Mouse (Mus musculus) lung, postnatal 10 days (tissue): ENCODE data around the gene Cda.
"Not testable (repeated sequence)": the region's sequence is repeated elsewhere in the genome, so short reads cannot be mapped to it uniquely, and the experiment has no call there.

Source experiments
- DNase-seq: peaks from one replicate; pipeline ENCODE4 v3.0.0; 2021

The Cda gene

DNA sequence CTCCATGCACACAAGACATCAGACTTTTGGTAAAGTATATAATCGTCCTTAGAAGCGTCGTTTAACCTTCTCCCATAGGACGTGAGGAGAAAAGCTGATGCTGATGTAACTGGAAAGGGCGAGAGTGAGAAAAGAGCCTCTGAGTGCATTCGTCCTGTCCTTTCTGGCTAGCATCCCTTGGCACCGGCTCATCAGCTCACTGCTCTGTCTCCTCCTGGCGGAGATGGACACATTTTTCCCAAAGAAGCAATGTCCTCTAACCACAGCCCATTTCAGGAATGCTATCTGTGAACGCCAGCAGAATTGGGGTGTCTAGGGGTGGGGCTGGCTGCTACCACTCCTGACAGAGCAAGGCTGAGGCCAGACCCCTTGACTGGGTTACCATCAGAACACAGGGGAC lies 36.1 kb downstream of the Cda start:
- DNase-seq: peak; percentile 66

DNA sequence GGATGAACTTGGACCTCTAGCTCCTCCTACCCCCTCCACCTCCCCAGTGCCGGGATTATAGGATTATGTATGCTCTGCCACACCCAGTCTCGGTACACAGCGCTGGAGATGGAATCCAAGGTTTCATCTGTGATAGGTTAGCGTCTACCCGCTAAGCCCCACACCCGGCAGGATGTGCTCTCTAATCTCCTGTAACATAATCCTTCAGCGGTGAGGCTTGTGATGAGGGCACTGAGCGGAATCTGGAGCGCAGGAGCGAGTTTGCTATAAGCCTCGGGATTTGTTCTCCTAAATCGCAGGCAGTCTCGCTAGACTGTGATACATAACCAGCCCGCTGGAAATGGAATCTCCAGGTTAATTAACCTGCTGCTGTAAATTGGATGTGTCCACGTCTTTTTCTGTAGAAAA lies 37.5 kb downstream of the Cda start:
- DNase-seq: no peak

DNA sequence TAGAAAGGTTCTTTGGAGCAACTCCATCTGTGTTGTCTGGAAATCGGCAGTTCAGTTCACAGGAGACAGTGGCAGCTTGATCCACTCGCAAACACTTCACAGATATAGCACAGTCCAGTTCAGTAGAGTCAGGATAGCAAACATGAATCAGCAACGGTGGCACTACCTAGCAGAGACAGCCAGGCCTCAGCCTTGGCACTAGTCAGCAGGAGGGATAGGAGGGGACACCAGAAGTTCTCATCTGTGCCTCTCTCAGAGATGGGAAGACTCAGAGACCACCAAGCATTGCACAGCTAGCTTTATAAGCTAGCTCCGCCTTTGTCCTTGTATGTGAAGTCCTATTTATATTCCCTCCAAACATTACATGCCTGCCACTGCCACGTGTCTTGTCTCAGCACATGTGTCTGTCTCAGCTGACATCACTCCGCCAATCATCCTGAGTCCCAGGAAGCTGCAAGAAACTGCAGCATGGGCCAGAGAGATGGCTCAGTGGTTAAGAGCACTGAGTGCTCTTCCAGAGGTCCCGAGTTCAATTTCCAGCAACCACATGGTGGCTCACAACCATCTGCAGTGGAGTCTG lies 39.8 kb downstream of the Cda start:
- no peak for DNase-seq

DNA sequence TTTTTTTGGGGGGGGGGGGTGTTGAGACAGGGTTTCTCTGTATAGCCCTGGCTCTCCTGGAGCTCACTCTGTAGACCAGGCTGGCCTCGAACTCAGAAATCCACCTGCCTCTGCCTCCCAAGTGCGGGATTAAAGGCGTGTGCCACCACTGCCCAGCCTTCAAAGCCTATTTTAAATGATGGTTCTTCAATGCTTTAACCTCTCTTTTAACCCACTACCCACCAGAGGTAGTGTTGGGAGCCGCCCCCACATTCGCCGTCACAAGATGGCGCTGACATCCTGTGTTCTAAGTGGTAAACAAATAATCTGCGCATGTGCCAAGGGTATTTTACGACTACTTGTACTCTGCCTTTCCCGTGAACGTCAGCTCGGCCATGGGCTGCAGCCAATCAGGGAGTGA lies 40.6 kb downstream of the Cda start:
- DNase-seq: not testable (repeated sequence)

DNA sequence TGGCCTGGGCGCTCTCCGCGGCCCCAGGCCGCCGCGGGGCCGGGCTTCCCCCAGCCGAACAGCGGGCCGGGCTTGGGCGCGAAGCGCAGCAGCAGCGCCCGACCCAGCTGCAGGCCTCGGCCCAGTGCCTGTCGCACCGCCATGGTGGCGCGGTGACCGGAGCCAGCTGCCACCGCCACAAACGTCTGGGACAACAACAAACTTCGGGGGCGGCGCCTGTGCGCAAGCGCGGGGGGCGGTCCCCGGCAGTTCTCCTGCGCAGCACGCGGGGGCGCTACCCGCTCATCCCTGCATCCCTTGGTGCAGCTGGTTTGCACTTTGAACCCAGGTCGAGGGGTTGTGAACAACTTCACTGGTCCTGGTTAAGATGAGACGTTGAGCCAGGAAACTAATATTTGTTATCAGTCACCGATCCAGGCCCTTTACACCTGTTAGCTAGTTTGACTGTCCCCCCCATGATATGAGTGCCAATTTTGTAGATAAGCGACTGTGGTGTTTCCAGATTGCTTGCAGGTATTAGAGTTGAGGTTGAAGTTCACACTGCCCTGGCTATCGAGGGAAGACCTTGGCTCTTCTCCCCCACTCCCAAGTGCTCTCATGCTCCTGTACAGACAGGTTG lies 41.6 kb downstream of the Cda start, which contains the start of gene Pink1:
TSS of gene Pink1 (minus strand) at position 231 of the 619 bp plus-strand sequence.
- peak; percentile 96 for DNase-seq

DNA sequence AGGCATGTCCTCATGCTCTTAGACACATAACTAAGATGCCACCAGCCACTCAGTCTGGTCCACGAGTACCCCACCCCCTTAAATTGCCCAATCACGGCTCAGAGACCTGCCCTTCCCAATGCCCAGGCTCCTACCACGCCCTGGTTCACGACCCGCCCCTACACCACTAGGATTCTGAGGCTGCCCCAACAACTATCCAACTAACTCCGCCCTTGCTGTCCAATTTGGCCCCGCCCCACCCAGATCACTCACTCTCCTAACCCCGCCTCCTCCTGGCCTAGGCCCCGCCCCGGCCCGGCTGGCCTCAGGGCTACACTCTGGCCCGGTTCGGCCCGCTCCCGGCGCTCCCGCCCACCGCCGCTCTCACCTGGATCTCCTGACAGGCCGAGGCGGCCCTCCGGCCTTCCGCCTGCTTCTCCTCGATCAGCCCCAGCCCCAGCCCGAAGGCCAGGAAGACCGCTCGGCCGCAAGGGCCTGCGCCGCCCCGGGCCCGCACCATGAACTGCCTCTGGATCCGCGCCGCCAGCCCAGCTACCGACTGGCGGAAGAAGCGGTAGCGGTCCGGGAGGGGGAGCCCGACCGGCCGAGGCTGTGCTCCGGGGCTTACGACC lies 42.2 kb downstream of the Cda start:
- DNase-seq: peak; percentile 99

DNA sequence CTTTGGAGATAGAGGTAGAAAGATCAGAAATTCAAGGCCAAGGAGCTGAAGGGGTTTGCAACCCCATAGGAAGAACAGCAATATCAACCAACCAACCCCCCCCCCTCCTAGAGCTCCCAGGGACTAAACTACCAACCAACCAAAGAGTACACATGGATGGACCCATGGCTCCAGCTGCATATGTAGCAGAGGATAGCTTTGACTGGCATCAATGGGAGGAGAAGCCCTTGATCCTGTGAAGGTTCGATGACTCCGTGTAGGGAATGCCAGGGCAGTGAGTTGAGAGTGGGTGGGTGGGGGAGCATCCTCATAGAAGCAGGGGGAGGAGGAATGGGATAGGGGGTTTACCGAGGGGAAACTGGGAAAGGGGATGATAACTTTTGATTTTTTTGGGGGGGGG lies 43.3 kb downstream of the Cda start:
- no peak for DNase-seq

DNA sequence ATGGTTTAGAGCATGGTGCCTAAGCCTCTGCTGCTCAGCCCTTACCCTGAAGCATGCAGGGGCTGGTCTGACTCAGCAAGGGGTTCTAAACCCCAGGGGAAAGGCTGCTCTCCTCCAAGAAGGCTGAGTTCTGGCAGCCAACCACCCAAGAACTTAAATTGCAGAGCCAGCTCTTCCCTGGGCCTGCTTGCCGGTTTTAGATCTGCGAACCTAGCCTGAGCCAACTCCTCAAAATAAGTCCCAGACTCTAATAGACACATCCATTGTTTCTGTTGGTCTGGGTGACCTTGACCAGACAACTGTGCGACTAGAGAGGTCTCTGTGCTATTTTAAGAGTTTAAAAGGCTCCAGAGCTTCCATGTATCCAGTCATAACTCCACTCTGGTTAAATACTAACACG lies 44.0 kb downstream of the Cda start:
- DNase-seq: no peak

DNA sequence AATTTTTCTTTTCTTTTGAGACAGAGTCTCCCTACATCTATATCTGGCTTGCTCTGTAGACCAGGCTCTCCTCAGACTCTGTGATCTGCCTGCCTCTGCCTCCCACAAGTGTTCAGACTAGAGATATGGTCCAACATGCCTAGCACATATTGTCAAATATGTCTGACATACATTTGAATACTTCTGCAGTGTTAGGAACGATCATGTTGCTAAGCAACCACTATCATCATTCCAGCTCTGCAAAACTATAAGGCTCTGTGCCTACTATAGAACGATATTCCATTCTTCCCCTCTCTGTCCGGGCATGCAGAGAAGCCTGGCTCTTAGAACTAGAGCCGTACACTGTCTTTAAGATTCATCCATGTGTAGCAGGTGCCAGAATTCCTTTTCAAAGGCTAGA lies 45.1 kb downstream of the Cda start:
- no peak for DNase-seq

DNA sequence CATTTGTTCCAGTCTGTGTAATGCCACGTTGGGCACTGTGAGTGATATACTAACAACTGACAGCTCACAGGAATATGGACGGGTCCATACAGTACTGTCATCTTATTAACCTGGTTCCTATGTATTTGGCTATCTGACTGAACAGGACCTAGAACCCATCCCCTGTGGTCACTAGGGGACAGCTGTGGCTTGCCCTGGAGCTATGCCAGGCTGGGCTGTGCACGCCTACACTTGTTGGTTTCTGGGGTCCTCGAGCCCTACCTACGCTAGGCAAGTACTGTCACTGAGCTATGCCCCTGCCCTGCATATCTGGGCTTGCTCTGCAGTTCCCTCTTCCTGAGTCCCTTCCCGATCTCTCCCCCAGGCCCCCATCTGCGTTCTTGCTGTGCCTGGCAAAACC lies 46.3 kb downstream of the Cda start:
- no peak for DNase-seq

DNA sequence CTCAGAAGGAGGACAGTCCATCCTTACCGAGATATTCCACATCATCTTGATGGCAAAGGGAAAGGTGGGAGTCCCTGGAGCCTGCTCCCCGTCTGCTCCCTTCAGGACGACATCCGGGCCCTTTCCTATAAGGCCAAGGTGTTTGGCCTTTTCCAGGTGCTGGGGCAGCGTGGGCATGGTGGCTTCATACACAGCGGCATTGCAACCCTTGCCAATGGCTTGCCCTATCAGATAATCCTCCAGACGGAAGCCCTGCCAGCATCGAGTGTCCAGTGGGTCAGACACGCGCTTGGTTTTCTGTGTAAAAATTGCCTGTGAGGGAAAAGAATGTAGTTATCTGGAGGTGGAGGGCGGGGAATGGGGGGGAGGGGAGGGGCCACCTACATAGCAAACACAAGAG lies 47.1 kb downstream of the Cda start:
- no peak for DNase-seq

DNA sequence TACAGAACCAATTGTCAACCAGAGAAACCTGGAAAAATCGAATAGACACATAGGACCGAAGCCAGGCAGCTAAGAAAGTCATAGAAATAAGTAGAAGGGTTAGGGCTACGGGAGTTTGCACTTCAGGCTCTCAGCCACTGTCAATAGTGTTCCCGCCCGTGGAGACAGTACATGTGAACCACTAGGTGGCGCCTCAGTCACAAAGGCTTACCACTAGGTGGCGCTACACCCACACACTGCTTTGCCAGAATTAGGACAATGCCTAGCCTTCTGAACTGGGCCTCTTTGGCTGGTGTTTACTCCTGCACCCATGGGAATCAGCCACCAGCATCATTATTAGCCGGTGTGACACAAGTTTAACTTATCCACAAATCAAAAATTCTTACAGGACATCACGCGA lies 48.3 kb downstream of the Cda start:
- peak; percentile 92 for DNase-seq

DNA sequence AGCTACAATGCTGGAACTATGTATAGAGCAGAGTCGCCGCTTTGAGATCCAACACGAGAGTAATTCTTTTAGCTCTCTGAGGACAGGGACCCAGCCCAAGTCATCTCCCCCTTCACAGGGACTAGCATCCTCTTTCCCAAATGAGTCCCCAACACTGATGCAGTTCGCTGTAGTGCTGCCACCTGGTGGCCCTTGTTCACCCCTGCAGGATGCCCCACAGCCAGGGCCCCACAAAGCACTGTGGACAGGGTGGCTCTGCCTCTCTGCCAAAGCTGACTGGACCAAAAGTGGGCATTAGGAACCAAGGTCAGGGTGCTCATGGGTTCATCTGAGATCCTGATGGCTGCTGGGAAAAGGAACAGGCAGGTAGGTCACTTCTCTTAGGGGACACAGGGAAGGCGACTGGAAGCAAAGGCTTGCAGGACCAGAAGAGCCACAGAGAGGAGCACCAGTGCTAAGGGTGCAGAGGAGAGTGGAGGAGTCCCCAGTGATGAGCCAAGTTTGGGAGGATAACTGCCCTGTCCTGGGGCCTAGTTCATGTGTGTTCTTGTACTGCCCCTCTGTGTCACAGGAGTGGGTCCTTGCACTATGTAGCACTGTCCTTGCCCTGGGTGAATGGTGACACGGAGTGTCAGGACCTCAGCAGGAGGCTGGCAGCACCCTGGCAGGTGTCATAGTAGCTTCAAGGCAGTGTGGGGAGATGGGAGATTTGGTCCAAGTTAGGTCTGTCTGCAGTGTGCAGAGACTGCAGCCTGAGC lies 49.1 kb downstream of the Cda start:
- peak; percentile 72 for DNase-seq

DNA sequence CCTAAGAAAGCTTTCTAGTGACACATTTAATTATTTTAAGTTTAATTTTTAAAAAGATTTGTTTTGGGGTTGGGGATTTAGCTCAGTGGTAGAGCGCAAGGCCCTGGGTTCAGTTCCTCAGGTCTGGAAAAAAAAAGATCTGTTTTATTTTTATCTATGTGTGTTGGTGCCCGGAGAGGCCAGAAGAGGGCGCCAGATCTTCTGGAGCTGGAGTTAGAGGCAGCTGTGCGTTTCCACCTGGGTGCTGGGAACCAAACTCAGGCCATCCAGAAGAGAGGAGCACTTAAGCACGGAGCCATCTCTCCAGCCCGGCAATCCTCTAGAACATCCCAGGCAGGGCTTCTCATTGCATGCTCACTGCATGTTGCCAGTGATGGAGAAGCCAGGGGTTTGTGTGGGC lies 51.4 kb downstream of the Cda start:
- no peak for DNase-seq

DNA sequence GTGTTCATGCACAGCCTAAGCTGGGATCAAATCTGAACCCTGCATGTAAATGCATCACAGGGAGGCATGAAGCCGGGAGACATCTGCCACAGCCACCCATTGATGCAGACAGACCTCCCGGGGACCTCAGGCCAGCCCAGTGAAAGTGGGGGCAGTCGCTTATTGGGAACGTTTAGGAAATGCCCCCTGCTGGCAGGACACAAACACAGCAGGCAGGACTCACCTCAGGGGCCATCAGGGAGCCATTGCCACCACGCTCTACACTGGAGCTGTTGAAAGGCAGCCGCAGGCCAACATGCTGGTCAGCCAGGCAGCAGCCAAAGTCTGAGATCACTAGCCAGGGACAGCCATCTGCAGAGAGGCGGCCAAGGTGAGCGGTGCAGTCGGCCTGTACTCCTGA lies 52.0 kb downstream of the Cda start:
- peak; percentile 45 for DNase-seq

DNA sequence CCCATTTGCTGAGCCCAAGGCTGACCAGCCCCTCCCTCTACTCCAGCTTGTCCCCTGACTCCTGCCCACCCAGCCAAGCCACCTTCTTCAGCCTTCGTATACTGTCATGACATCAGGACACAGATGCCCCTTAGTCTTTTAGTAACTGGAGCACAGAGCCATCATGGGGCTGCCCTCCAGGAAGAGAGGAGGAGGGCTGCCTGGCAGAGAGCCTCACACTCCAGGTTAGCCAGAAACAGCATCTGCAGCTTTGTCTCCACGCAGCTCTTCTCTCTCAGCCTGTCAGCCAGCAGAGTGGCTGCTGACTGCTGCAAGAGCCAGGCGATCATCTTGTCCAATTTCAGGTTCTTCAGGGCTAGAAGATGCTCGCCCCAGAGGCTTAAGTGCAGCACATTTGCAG lies 54.0 kb downstream of the Cda start:
- no peak for DNase-seq

DNA sequence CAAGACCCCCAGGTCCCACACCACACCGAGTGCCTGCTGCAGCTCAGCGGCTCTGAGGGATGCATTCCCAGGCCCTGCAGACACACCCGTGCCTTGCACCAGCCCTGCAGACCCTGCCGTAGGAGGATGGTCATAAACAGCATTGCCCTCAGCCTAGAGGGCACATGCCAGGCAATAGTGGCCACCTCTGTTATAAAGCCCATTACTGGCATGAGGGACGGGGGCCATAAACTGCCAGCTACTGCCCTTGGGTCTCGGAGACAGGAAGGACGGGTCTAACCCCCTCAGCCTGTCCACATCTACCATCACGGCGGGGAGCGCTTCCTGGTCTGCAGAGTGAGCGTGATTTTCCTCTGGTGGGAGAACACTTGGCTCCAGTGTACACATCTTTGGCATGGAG lies 54.8 kb downstream of the Cda start:
- no peak for DNase-seq

DNA sequence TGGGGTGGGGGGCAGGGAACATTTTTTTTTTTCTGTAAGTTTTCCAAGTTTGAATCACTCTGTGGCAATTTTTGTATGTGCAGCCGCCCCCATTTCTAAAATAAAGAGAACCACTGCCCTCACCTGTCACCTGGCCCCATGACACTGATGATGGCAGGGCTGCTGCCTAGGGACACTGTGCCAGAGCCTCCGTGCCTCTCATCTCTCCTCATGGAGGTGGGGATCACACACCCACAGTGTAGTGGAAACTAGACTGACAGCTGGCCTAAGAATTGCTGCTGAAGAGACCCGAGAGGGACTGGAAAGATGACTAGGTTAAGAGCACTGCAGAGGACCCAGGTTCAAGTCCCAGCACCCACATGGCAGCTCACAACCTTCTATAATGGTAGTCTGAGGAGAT lies 55.7 kb downstream of the Cda start:
- DNase-seq: no peak

DNA sequence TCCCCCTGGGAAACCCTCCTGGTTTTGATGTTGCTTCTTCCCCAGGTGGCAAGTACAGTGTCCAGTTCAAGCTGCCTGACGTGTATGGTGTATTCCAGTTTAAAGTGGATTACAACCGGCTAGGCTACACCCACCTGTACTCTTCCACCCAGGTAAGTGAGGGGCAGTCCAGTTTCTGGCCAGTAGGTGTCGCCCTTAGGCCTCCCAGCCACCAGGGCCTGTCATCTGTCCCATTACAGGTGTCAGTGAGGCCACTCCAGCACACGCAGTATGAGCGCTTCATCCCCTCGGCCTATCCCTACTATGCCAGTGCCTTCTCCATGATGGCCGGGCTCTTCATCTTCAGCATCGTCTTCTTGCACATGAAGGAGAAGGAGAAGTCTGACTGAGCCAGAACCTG lies 56.2 kb downstream of the Cda start:
- DNase-seq: peak; percentile 62

DNA sequence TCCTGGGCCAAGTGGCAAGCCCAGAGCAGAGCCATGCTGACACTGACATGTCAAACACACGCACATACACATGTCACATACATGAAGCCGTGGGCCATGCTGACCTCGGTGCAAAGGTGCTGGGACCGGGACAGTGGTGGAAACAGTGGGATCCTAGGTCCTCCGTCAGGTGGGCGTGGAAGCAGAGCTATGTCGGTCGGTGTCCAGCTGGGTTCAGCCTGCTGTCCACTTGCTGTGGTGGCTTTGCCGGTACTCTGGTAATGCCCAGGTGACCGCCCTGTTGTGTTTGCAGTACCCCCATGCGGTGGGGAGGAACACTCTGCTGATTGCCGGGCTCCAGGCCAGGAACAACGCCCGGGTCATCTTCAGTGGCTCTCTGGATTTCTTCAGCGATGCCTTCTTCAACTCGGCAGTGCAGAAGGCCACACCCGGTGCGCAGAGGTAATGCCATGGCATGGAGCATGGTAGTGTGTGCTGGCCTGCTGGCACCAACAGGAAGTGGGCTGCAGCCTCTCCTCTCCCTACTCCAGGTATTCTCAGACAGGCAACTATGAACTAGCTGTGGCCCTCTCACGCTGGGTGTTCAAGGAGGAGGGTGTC lies 57.4 kb downstream of the Cda start:
- no peak for DNase-seq

DNA sequence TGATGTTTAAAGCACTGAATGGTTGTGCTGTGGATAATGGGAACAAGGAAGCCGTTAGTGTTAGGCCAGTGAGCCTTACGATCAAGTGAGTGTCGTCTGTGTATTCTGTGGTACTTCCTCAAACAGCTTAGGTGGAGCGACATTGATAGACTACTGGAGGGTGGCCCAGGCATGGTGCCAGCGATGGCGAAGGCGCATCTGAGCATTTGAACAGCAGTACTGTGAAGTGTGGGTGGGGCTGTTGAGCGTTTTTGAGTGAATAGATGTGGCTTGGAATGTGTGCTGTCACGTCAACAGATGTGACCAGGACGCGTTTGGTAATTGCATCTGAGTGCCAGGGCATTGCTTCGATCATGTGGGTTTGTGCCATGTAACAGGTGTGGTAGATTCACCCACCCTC lies 60.1 kb downstream of the Cda start:
- DNase-seq: no peak

DNA sequence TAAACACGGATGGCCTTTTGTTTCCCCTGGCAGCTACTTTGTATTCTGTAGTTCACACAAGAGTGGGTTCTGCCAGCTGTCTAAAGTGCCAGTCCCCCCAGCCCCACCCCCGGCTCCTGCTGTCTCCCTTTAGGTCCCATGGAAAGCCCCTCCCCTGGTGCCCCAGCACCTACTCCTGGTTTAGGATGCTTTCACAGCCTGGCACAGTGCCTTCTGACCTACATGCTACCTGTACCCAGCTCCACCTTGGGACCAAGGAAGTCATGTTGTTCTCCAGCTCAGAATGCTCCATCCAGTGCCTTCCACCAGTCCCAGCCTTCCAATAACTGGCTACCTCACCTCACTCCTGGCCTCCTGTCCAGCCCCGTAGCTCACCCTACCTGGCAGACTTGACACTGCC lies 60.8 kb downstream of the Cda start:
- no peak for DNase-seq

DNA sequence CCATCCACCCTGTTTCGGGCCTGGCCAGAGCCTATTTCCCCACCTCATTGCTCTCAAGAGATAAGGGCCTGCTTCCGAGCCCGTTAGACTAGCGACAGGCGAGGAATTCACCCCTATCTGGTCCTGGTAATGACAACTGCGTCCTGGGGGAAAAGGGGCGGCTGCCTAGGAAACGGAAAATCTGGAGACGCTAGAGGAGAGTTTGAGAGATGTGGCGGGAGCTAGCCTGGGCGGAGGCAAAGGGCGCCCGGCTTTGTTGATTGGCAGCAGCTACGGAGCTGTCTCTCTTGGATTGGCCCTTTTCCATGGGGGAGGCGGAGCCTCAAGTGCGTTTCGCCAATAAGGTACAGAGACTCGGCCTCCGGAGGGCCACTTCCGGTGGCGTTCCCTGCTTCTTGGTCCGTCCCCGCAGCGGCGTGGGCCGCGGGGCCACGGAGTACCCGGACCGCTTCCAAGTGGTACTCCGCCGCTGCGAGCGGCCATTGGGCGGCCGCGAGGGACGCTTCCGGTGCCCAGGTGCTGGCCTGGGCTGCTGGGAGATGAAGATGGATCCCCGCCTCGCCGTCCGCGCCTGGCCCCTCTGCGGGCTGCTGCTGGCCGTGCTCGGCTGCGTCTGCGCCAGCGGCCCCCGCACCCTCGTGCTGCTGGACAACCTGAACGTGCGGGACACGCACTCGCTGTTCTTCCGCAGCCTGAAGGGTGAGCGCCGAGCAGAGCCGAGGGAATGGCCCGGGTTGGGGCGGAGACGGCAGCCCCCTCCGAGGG lies 63.3 kb downstream of the Cda start, which contains the start of gene Ddost:
TSS of gene Ddost (plus strand) at position 391 of the 765 bp plus-strand sequence.
- DNase-seq: peak; percentile 100
